Mouse (Mus musculus) hindbrain, embryonic 11.5 days (tissue): ENCODE measurements around the gene Dnmbp. TPM values are rescaled to one million over a fixed set of nuclear protein-coding genes. Genes with fewer than 3 reads are reported as not detected.

ENCODE experiments used
- ATAC-seq: fragments of 200-750 bp; cut with Nextera tagmentation; 2 replicates; pipeline ENCODE4 v1.8.0; 2017; ENCODE audit warnings: mild to moderate bottlenecking, moderate TSS enrichment, moderate library complexity; ENCODE audit not compliant: low FRiP score
- DNase-seq: peaks from one replicate; pipeline ENCODE4 v3.0.0-alpha.2; 2015; ENCODE audit warnings: low spot score
- H3K27ac ChIP-seq: fragments of 300-500 bp; sonication (generic); 2 replicates; pipeline ENCODE4 v1.5.1; 2014; ENCODE audit warnings: mild to moderate bottlenecking, low read depth, low read length
- H3K27me3 ChIP-seq: fragments of 300-500 bp; sonication (generic); 2 replicates; pipeline ENCODE4 v1.6.1; 2014; ENCODE audit warnings: mild to moderate bottlenecking, low read length, moderate library complexity, mixed read lengths; ENCODE audit not compliant: control insufficient read depth, insufficient read depth
- H3K36me3 ChIP-seq: fragments of 300-500 bp; sonication (generic); 2 replicates; pipeline ENCODE4 v1.6.1; 2014; ENCODE audit warnings: mild to moderate bottlenecking, low read length, moderate library complexity, mixed read lengths; ENCODE audit not compliant: control insufficient read depth, insufficient read depth
- H3K4me1 ChIP-seq: fragments of 300-500 bp; sonication (generic); replicated peaks from 2 replicates; pipeline ENCODE4 v1.6.1; 2014; ENCODE audit warnings: low read length, mixed read lengths; ENCODE audit not compliant: control insufficient read depth, insufficient read depth
- H3K4me2 ChIP-seq: fragments of 300-500 bp; sonication (generic); replicated peaks from 2 replicates; pipeline ENCODE4 v1.6.1; 2014; ENCODE audit warnings: mild to moderate bottlenecking, low read depth, low read length
- H3K4me3 ChIP-seq: fragments of 300-500 bp; sonication (generic); 2 replicates; pipeline ENCODE4 v1.5.1; 2014; ENCODE audit warnings: low read depth, low read length
- H3K9ac ChIP-seq: fragments of 300-500 bp; sonication (generic); 2 replicates; pipeline ENCODE4 v1.6.1; 2014; ENCODE audit warnings: low read depth, low read length
- H3K9me3 ChIP-seq: fragments of 300-500 bp; sonication (generic); 2 replicates; pipeline ENCODE4 v1.6.1; 2016; ENCODE audit warnings: low read length; ENCODE audit not compliant: control insufficient read depth
- WGBS: fragments of 180-500 bp; shearing (Covaris S2); extraction: QIAGEN DNeasy Blood & Tissue Kit; methylation state at CpG from one replicate; pipeline ENCODE4 v1.1.7; 2014; 5-methylcytosine and 5-hydroxymethylcytosine counted together
- polyA plus RNA-seq: library from polyadenylated mRNA; unstranded; fragments of >200 nt; fragmentation: Nextera tagmentation; extraction: Ambion mirVana; gene quantifications from 2 replicates; pipeline ENCODE4 v1.2.1, GENCODE M21; 2014

Gene Dnmbp
- polyA plus RNA-seq, 1 experiment from 2014 or later: 13.5 TPM

DNA sequence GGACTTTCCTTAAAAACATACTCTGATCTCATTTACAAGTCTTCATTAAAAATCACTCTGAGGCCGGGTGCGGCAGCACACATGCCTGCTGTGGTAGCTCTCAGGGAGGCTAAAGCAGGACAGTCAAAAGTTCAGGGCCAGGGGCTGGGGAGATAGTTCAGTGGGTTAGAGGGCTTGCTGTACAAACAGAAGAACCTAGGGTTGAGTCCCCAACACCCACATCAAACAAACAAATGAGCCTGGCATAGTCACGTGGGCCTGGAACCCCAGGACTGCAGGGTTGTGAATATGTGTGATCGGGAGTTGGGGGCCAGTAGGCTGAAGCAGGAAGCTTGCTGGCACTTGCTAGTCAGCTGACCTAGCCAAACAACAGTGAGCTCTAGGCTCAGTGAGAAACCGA lies 44.0 kb downstream of the Dnmbp start:
- Histone ChIP-seq H3K27me3 (no peaks in the 10 kb centered on the region), H3K9me3 (no peaks in the 10 kb centered on the region), H3K9ac (no peak overlapping the region), H3K4me3 (no peak overlapping the region), H3K27ac (no peak overlapping the region), H3K4me2 (no peak overlapping the region), H3K36me3 (no peaks in the 10 kb centered on the region), H3K4me1 (no peaks in the 10 kb centered on the region)
- ATAC-seq (no peak), DNase-seq (no peak)
- 91% methylated on average over 5 of the region's 5 CpGs for WGBS

GRCm38 (mm10) chr19:43894821-43895220 lies 45.2 kb downstream of the Dnmbp start:
- Histone ChIP-seq H3K4me1 (no peaks in the 10 kb centered on the region), H3K9me3 (no peaks in the 10 kb centered on the region), H3K27ac (no peak overlapping the region), H3K4me3 (no peak overlapping the region), H3K4me2 (no peak overlapping the region), H3K36me3 (no peaks in the 10 kb centered on the region), H3K27me3 (no peaks in the 10 kb centered on the region; the same call in 1 of the 2 replicates), H3K9ac (no peak overlapping the region)
- DNase-seq: no peak
- WGBS: 74% methylated on average over 9 of the region's 9 CpGs
- ATAC-seq: no peak

DNA sequence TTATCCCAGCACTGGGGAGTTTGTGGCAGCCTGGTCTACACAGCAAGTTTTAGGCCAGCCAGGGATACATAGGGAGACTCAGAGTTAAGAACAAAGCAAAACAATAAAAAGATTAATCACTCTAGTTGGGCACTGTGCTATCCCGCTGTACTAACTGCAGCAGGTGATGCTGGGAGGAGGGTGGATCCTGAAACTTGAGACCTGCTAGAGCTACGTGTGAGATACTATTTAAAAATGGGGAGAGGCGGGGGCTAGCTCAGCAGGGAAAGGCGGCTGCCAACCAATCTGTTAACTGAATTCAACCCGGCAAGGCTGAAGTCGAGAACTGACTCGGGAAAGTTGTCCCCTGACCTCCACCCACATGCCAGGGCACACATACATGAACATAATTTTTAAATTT lies 45.9 kb downstream of the Dnmbp start:
- Histone ChIP-seq H3K9ac (no peak overlapping the region), H3K4me1 (no peaks in the 10 kb centered on the region), H3K4me3 (no peak overlapping the region), H3K27me3 (no peaks in the 10 kb centered on the region; the same call in 1 of the 2 replicates), H3K27ac (no peak overlapping the region), H3K4me2 (no peak overlapping the region), H3K9me3 (no peaks in the 10 kb centered on the region), H3K36me3 (no peaks in the 10 kb centered on the region)
- ATAC-seq (no peak), DNase-seq (no peak)
- WGBS: 12% methylated on average over 7 of the region's 7 CpGs

GRCm38 (mm10) chr19:43890487-43890886 lies 49.5 kb downstream of the Dnmbp start:
- Histone ChIP-seq H3K4me3 (no peak overlapping the region), H3K4me2 (no peak overlapping the region), H3K4me1 (no peaks in the 10 kb centered on the region), H3K9ac (no peak overlapping the region), H3K9me3 (no peaks in the 10 kb centered on the region), H3K36me3 (no peaks in the 10 kb centered on the region), H3K27ac (no peak overlapping the region), H3K27me3 (no peaks in the 10 kb centered on the region; the same call in 1 of the 2 replicates)
- DNase-seq: no peak
- no peak for ATAC-seq
- WGBS: 67% methylated on average over 5 of the region's 5 CpGs

- ATAC-seq: no peak
- H3K4me3 ChIP-seq: no peak overlapping the region
- no peak overlapping the region for H3K9ac ChIP-seq
- H3K4me1 ChIP-seq: 0 out of 2 replicates have a peak, but pooled peaks cover 4% of the 10 kb centered on the region
- H3K36me3 ChIP-seq: no peaks in the 10 kb centered on the region
- H3K4me2 ChIP-seq: no peak overlapping the region
- no peaks in the 10 kb centered on the region; the same call in 1 of the 2 replicates for H3K27me3 ChIP-seq
- no peak for DNase-seq
- H3K27ac ChIP-seq: no peak overlapping the region
- WGBS: 47% methylated on average over 2 of the region's 2 CpGs
- no peaks in the 10 kb centered on the region for H3K9me3 ChIP-seq
Measured at GRCm38 (mm10) chr19:43887725-43888124, 52.3 kb downstream of the Dnmbp start.

DNA sequence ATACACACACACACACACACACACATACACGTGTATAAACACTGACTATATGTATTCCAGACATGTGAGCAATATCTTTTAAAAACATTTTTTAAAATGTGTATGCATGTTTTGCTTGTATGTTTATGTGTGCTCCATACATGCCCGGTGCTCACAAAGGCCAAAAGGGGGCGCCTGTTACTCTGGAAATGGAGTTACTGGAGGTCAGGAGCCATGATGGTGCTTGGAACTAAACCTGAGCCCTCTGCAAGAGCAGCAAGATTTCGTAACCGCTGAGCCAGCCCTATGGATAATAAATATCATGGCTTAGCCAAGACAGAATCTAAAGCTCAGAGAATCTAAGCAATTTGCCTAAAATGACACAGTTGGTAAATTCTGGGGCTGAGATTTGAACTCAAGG lies 52.7 kb downstream of the Dnmbp start:
- ATAC-seq (no peak), DNase-seq (no peak)
- H3K9me3 ChIP-seq: no peaks in the 10 kb centered on the region
- H3K9ac ChIP-seq: no peak overlapping the region
- 0 out of 2 replicates have a peak, but pooled peaks cover 4% of the 10 kb centered on the region for H3K4me1 ChIP-seq
- H3K36me3 ChIP-seq: no peaks in the 10 kb centered on the region
- H3K4me2 ChIP-seq: no peak overlapping the region
- H3K4me3 ChIP-seq: no peak overlapping the region
- H3K27ac ChIP-seq: no peak overlapping the region
- 89% methylated on average over 5 of the region's 5 CpGs for WGBS
- no peaks in the 10 kb centered on the region; the same call in 1 of the 2 replicates for H3K27me3 ChIP-seq

DNA sequence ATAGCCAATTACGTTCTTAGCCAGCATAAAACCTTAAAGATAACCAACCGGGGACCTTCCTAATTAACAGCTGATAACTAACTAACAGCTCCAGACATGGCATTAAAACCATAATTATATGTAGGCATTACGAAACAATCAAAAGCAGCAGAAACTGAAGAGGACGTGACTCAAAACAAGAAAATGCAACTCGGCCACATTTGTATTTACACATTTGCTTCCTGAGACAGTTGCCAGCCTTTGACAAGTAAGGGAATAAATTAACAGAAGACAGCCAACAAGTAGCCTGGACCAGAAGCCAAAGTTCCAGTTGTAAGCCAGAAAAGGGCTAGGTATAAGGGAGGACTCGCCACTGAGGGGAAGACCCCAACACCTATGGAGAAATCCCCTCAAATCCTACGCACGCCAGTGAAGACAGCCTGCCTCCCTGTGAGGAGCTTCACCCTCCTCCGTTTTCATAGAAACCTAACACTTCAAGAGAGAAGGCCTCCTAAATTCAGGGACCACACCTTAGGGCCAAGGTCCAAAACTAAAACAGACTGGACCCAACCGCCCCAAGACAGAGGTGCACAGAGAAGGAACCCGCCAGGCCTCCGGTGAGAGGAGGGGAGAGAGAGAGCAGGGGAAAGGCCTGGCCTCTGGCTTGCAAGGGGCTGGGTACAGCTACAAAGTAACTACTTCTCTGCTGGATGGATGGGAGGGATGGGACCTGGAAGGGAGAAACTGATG lies 53.5 kb downstream of the Dnmbp start:
- no peak overlapping the region for H3K9ac ChIP-seq
- no peak for ATAC-seq

DNA sequence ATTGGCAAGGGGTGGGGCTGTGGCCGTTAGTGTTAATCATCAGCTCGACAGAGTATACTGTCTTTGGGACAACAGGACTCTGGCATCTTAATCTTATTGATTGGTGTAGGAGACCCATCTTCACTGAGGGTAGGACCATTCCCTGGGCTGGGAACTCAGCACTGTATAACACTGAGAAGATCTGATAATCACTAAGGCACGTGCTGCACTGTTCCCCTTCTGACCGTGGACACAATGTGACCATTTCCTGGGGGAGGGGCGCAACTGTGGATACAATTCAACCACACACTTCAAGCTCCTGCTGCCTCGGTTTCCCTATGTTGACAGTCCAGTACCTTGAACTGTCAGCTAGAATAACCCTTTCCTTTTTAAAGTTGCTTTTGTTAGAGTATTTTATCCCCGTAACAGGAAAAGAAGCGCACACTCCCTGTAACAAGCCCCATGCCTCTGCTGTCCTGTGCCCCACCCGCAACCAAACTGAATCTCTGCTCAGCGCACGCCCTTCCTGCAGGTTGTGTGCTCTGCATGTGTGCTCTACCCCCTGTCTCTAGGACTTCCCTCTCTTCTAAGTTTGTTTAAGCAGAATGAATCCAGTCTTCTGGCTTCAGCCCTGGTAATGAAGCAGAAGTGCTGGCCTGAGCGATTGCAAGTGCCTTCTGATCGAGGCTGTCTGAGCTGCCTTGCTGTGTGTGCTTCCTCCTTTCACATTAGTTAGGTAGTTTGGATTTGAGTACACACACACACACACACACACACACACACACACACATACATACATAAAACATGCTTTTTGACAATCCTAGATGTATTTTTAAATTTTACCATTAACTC lies 55.1 kb downstream of the Dnmbp start:
- WGBS: 79% methylated on average over 13 of the region's 13 CpGs
- H3K27ac ChIP-seq: no peak overlapping the region
- no peaks in the 10 kb centered on the region for H3K27me3 ChIP-seq
- ATAC-seq (no peak), DNase-seq (no peak)
- H3K36me3 ChIP-seq: no peaks in the 10 kb centered on the region
- H3K9ac ChIP-seq: no peak overlapping the region
- H3K4me1 ChIP-seq: 0 out of 2 replicates have a peak, but pooled peaks cover 4% of the 10 kb centered on the region
- H3K9me3 ChIP-seq: no peaks in the 10 kb centered on the region
- no peak overlapping the region for H3K4me2 ChIP-seq
- H3K4me3 ChIP-seq: no peak overlapping the region

More for the DNA sequence above, 53.5 kb downstream of the Dnmbp start:
- Histone ChIP-seq H3K36me3 (no peaks in the 10 kb centered on the region), H3K4me3 (no peak overlapping the region), H3K27ac (no peak overlapping the region), H3K4me2 (no peak overlapping the region), H3K9me3 (no peaks in the 10 kb centered on the region), H3K4me1 (0 out of 2 replicates have a peak, but pooled peaks cover 4% of the 10 kb centered on the region), H3K27me3 (no peaks in the 10 kb centered on the region; the same call in 1 of the 2 replicates)
- WGBS: 85% methylated on average over 12 of the region's 12 CpGs
- no peak for DNase-seq
